Mouse (Mus musculus) induced T-regulatory cell, adult 2 months (primary cell): ENCODE data around the gene Edem3.
"Not testable (repeated sequence)": the region's sequence is repeated elsewhere in the genome, so short reads cannot be mapped to it uniquely, and the experiment has no call there.

Experiments
- DNase-seq: peaks from one replicate; pipeline ENCODE4 v3.0.0-alpha.2; 2012; ENCODE audit warnings: low read depth

Gene Edem3

GRCm38 (mm10) chr1:151752946-151753345, 2.2 kb upstream of the Edem3 start:
- no peak for DNase-seq

DNA sequence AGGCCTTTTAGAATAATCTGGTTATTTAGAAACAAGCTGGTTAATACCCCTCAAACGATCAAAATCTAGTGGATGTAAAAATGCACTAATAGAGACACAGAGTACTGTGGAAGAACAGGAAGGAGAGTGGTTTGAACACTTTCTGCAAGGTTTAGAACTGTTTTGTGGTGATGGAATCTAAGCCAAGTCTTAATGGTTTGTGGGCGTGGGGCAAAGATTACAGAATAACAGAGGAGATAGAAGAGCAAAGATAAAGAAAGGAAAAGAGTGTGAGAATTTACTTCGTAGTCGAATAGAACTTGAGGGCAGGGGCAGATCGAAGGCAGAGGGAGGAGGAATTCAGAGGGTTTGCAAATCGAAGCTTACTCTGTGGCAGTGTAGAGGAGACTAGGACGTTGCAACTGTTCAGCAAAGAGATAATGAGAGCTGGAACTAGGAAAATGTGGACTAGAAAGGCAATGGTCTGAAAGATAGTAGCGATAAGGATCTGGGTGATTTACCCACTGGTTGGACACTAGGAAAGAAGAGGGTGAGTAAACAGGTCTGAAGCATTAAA, 1.7 kb upstream of the Edem3 start:
- no peak for DNase-seq

DNA sequence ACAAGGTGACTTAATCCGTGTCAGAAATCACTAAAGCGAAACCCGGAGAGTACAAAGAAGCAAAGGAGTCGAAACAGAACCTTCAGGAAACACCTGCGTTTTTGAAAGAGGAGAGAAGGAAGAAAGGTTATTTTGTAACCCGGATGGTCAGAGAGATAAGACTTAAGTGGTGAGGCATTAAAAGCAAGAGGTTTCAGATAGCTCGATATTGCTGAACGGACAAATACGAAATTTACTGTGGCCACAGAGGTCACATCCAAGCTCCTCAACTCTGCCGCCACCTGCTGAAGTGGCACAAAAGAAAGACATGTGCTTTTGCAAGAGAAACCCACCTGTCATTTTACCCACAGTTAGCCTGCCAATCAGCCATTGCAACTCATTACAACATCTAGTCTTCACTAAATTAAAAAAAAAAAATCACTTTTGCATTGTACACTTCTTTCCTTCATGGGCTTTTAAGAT, 1.1 kb upstream of the Edem3 start:
- DNase-seq = peak; percentile 59

- DNase-seq = peak; percentile 57
These were observed 671 bp downstream of the Edem3 start for GRCm38 (mm10) chr1:151755660-151756424.

- no peak for DNase-seq
These were observed 1.2 kb downstream of the Edem3 start for GRCm38 (mm10) chr1:151756425-151756728.

DNA sequence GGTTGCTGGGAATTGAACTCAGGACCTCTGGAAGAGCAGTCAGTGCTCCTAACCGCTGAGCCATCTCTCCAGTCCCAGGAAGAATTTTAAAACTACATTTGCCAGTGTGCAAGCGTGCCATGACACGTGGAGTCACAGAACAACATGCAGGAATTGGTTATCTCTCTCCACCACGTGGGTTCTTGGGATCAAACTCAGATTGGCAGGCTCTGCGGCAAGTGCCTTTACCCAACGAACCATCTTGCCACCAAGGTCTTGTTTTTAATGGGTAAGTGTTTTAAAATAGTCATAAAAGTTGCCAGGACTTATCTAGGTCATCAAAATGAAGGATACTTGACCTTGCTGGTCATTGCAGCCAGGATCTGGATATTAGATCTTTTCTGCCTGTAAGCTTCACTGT, 3.1 kb downstream of the Edem3 start:
- DNase-seq = no peak

DNA sequence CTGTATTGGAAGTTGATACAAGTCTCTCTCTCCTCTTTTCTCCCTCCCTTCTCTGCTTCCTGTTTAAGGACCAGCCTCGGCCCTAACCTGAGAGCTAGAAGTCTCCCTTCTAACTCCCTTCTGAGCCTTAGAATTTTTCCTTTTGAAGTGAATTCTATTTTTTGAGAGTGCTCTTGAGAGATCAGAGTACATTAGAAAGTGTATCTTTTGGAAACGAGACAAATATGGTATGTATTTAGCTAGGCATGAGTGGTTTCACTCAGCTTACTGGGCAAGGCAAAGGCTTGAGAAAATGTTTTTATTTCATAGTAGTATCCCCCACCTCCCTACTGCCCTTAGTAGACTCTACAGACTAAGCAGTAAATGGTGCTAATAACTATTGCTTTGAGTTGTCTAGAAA, 3.8 kb downstream of the Edem3 start:
- DNase-seq = no peak

DNA sequence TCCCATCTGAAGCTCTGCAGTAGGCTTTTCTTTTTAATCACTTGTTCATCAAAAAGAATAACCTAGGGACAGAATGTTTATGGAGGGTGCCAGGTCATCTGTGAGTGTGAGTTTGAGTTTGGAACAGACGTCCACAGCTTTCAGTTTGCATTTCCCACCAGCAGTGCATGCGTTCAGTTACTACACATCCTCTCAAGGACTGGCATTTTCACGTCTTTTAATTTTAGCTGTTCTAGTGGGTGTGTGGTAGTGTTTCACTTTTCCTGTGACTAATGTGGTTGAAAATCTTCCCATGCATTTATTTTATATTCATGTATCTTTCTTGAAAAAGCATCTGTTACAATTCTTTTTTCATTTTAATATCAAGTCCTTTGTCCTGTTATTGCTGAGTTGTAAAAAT, 9.1 kb downstream of the Edem3 start:
- peak; percentile 20 for DNase-seq

GRCm38 (mm10) chr1:151766166-151766565, 11.0 kb downstream of the Edem3 start:
- DNase-seq = peak; percentile 22

DNA sequence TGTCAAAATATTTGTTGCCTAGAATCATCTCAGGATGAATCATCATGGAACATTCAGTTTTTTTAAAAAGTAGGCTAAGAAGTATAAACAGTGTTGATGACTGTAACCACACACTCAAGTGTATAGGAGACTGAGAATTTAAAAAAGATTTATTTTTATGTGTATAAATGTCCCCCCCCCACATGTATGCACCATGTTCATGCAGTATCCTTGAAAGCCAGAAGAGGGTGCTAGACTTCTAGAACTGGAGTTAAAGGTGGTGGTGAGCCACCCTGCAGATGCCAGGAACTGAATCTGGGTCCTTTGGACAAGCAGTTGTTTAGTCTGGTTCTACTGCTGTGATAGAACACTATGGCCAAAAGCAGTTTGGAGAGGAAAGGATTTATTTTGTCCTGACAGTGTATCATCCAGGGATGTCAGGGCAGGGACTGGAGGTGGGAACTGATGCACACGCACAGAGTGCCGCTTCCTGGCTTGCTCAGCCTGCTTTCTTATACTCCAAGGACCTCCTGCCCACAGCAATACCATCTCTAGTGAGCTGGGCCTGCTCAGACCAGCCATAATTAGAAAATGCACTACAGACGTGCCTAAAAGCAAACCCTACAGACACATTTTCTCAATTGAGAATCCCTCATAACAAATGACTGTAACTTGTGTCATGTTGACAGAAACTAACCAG, 11.9 kb downstream of the Edem3 start:
- DNase-seq = peak; percentile 59

DNA sequence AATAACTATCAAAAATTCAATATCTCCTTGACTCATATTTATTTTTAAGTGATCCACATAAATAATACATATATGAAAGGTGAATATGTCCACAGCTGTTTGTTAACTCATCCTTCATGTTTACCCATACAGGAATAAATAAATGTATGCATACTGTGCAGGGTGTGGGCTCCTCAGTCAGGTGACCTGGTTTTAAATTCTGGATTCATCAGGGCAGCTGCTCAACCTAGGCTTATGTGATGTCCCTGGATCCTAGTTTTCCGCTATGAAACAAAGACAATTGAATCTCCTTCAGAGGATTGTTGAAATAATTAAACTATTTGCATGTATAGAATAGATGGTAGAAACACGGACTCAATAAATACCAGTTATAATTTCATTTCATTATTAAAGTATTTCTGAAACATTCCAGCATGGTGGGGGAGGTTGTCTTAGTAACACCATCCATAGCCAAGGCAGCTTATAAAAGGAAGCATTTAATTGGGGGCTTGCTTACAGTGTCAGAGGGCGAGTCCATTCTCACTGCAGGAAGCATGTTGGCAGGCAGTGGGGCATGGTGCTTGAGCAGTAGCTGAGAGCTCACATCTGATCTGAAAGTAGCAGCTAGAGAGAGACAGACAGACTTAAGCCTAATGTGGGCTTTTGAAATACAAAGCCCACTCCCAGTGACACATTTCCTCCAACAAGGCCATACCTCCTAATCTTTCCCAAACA, 14.2 kb downstream of the Edem3 start:
- DNase-seq = no peak

DNA sequence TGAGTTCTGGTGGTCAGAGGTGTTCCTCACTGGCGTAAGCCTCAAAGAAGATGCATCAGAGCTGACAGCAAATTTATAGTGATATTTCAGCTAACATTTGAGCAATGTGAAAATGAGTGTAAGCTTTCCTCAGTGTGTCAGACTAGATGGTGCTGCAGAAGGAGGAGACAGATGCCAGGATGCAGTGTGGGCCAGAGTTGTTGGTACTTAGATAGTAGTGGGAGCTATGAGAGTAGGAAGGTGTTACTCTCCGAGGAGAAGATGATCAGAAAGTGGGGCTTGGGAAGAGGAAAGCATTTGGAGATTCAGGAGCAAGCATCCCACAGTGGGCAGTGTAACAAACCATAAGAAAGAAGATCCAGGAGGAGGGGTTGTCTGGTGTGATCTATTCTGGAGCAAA, 22.4 kb downstream of the Edem3 start:
- DNase-seq = no peak

DNA sequence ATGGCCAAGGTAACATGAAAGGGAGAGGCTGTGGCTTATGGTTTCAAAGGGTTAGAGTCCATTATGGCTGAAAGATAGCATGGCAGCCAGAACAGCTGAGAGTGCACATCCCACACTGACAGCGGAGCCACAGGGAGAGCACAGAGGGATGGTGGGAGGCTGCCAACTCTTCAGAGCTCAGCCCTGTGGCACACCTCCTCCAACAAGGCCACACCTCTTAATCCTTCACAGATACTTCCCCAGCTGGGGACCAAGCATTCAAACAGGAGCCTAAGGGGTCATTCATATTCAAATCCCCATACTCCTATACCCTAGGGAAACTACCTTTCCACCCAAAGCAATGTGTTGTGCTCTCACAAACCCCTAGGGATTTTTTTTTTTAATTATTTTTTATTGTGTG, 23.4 kb downstream of the Edem3 start:
- no peak for DNase-seq

DNA sequence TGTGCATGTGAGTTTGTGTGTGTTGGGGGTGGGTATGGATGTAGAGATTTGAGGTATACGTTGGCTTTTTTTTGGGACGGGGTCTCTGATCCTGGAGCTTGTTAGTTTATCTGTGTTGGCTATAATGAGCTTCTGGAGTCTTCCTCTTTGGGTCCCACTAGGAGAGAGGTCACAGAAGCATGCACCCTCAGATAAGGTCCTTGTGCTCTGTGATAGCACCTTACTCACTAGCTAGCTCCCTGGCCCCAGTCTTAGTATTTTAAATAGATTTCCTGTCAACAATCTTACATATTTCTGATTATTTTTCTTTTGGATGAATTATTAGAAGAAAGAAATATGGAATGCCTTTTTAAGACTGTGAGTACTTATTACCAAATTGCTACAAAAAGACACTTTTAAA, 24.1 kb downstream of the Edem3 start:
- DNase-seq = no peak

DNA sequence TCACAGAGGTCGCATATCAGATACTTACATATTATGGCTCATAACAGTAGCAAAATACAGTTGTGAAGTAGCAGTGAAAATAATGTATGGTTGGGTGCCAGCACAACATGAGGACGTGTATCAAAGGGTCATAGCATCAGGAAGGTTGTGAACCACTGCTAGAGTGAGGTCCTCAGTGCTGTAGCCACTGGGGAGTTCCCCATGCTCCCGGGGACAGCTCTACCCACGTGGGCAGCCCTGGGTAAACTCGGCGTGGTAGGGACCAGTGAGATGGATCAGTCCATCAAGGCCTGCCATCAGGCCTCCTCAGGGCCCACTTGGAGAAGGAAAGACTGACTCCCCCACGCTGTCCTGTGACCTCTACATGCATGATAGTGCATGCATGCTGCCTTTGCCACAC, 26.3 kb downstream of the Edem3 start:
- no peak for DNase-seq

- DNase-seq = no peak
These were observed 28.2 kb downstream of the Edem3 start for GRCm38 (mm10) chr1:151783403-151783802.

- DNase-seq = no peak
These were observed 31.2 kb downstream of the Edem3 start for GRCm38 (mm10) chr1:151786406-151786805.

GRCm38 (mm10) chr1:151789136-151789535, 34.0 kb downstream of the Edem3 start:
- DNase-seq = no peak

DNA sequence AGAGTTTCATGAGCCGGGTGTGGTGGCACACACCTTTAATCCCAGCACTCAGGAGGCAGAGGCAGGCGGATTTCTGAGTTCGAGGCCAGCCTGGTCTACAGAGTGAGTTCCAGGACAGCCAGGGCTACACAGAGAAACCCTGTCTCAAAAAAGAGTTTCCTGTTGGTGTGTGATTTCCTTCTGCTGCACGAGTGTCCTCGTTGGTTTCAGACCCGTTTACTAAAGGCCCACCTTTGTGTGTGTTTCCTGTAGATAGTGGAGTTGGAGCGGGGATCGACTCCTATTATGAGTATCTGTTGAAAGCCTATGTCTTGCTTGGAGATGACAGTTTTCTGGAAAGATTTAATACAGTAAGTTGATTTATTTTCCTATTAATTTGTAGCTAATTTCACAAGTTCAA, 36.9 kb downstream of the Edem3 start:
- DNase-seq = not testable (repeated sequence)

DNA sequence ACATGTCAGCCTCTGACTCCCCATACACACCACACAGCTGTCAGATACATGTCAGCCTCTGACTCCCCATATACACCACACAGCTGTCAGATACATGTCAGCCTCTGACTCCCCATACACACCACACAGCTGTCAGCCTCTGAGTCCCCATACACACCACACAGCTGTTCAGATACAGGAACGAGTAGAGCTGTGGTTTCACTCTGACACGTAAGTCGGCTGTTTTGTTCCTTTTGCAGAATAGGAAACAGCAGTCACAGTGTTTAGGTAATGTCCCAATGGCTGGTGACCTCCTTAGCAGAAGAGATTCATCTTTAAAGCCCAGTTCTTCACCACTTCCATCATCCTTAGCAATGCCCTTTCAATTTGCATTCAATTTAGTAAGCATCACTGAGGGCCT, 47.6 kb downstream of the Edem3 start:
- DNase-seq = peak; percentile 36

DNA sequence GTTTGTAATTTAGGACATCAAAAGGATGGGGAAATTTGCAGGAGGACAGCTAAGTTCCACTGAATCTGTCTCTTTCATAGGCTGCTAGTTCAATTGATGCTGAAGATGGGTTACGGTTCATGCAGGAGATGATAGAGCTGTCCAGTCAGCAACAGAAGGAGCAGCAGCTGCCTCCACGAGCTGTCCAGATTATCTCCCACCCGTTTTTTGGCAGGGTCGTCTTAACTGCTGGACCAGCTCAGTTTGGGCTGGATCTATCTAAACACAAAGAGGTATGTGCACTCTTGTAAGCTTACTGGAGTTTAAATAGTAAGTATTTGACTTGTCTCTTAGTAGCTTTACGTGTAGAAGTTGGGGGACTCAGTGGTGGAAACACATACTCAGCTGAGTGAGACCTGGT, 52.1 kb downstream of the Edem3 start:
- no peak for DNase-seq

- no peak for DNase-seq
These were observed 55.7 kb downstream of the Edem3 start for GRCm38 (mm10) chr1:151810628-151811421.
